Comparison of ENCODE assay signal across 12 mouse cellular contexts in the genomic region with DNA sequence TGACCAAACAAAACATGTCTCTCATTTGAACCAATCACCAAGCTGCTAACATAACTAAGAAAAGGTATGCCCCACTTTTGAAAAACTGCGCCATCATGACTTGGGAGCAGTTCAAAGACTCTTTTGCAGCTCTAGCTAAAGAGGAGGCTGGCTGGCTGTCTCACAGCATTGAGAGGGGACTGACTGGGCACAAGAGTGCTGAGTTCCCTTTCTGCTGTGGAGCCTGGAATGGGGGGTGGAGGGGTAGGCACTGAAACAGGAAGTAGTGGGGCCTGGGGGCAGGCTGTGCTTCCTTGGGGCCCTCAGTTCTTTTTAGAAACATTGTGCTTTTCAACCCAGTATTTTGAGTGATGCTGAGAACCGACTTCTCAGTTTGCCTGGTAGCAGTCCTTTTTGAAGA. TPM values are rescaled to one million over a fixed set of nuclear protein-coding genes. Genes with fewer than 3 reads are reported as not detected.
DNase-seq lines count a peak whose midpoint lies in the region; ATAC-seq and TF ChIP-seq lines count a peak whose summit lies in the region.
"Had no signal": no experiment of that assay in that cellular context is flagged by ENCODE, and none has a peak within 500 bp of the region (broad histone marks: within the 10 kb centered on the region; RNA-seq: fewer than 3 reads in every experiment).

No protein-coding gene starts in this region.

- peaks cover 3% of the 10 kb centered on the region; the same call in 1 of the 2 replicates for H3K4me1 ChIP-seq in bone marrow, adult 2 months (ENCODE audit: control insufficient read depth, insufficient read depth, low read length)
- peaks cover 56% of the 10 kb centered on the region for H3K4me1 ChIP-seq in liver, embryonic 12.5 days
- no peaks in the 10 kb centered on the region for H3K4me1 ChIP-seq in stomach, postnatal 0 days (replicated peaks; ENCODE audit: control insufficient read depth, insufficient read depth)
- H3K4me1 ChIP-seq: forebrain, embryonic 13.5 days; neural tube, embryonic 13.5 days had no signal

- WGBS in bone marrow, adult 2 months = 9% methylated on average over 2 of the region's 2 CpGs
- WGBS in liver, embryonic 12.5 days (ENCODE audit: insufficient replicate concordance) = 34% methylated on average over 2 of the region's 2 CpGs
- 80% methylated on average over 2 of the region's 2 CpGs for WGBS in stomach, postnatal 0 days

- peak; percentile 44; the same call in 1 of the 2 replicates for ATAC-seq in liver, embryonic 12.5 days
- no peak for ATAC-seq in stomach, postnatal 0 days (ENCODE audit: low FRiP score, low TSS enrichment)
- ATAC-seq: forebrain, embryonic 13.5 days had no signal

- no peaks in the 10 kb centered on the region for H3K9me3 ChIP-seq in liver, embryonic 12.5 days (replicated peaks)
- no peaks in the 10 kb centered on the region for H3K9me3 ChIP-seq in stomach, postnatal 0 days (ENCODE audit: control insufficient read depth, low read length)
- H3K9me3 ChIP-seq: forebrain, embryonic 13.5 days; neural tube, embryonic 13.5 days had no signal

- no peak for TF ChIP-seq CTCF in layer of hippocampus, adult 2 months (conservative IDR thresholded peaks at IDR 0.05)
- no peak for TF ChIP-seq CTCF in bone marrow, adult 2 months (IDR thresholded peaks at IDR 0.05; ENCODE audit: control insufficient read depth, insufficient read depth, low read length)
- no peak for TF ChIP-seq CTCF in stomach, postnatal 0 days (IDR thresholded peaks at IDR 0.05; ENCODE audit: low read depth)

- DNase-seq in layer of hippocampus, adult 2 months (ENCODE audit: low spot score in 2 of 2) = no peak
- no peak for DNase-seq in layer of hippocampus, adult 9-10 months (ENCODE audit: low spot score)
- DNase-seq in stomach, postnatal 0 days (ENCODE audit: low spot score) = no peak
- DNase-seq in ovary, postnatal 14 days (ENCODE audit: low spot score) = no peak
- no peak for DNase-seq in ovary, postnatal 10 days (ENCODE audit: low spot score)
- DNase-seq in MN1 (ENCODE audit: low spot score) = no peak

- no peaks in the 10 kb centered on the region for H3K36me3 ChIP-seq in liver, embryonic 12.5 days
- H3K36me3 ChIP-seq in stomach, postnatal 0 days (ENCODE audit: control insufficient read depth, insufficient read depth, low read length) = no peaks in the 10 kb centered on the region
- H3K36me3 ChIP-seq: neural tube, embryonic 13.5 days had no signal

- no peaks in the 10 kb centered on the region for H3K27me3 ChIP-seq in liver, embryonic 12.5 days (replicated peaks)
- H3K27me3 ChIP-seq in stomach, postnatal 0 days (ENCODE audit: control insufficient read depth, insufficient read depth, low read length) = no peaks in the 10 kb centered on the region
- H3K27me3 ChIP-seq: forebrain, embryonic 13.5 days; neural tube, embryonic 13.5 days had no signal

- H3K27ac ChIP-seq in layer of hippocampus, adult 2 months = peak overlapping the region; percentile 33; the same call in 1 of the 2 replicates
- peak overlapping the region; percentile 44; the same call in 1 of the 2 replicates for H3K27ac ChIP-seq in bone marrow, adult 2 months (ENCODE audit: control insufficient read depth, insufficient read depth, low read depth, low read length, poor library complexity)
- peak overlapping the region; percentile 81 for H3K27ac ChIP-seq in liver, embryonic 12.5 days
- 0 out of 2 replicates have a peak overlapping the region, but pooled peaks have one; percentile 13 for H3K27ac ChIP-seq in stomach, postnatal 0 days (replicated peaks)
- H3K27ac ChIP-seq: forebrain, embryonic 13.5 days; neural tube, embryonic 13.5 days had no signal

- H3K4me2 ChIP-seq in liver, embryonic 12.5 days = peak overlapping the region; percentile 19; the same call in 1 of the 2 replicates
- no peak overlapping the region for H3K4me2 ChIP-seq in stomach, postnatal 0 days (replicated peaks; ENCODE audit: low read depth)
- H3K4me2 ChIP-seq: forebrain, embryonic 13.5 days; neural tube, embryonic 13.5 days had no signal

- TF ChIP-seq POLR2A in bone marrow, adult 2 months (IDR thresholded peaks at IDR 0.05; ENCODE audit: borderline replicate concordance, control insufficient read depth, low read depth, low read length) = no peak

- H3K4me3 ChIP-seq in layer of hippocampus, adult 2 months = no peak overlapping the region
- no peak overlapping the region for H3K4me3 ChIP-seq in bone marrow, adult 2 months (replicated peaks; ENCODE audit: control insufficient read depth, low read depth, low read length)
- no peak overlapping the region for H3K4me3 ChIP-seq in liver, embryonic 12.5 days
- no peak overlapping the region for H3K4me3 ChIP-seq in stomach, postnatal 0 days (ENCODE audit: low read depth, low read length)
- H3K4me3 ChIP-seq: forebrain, embryonic 13.5 days; neural tube, embryonic 13.5 days had no signal

- no peak for TF ChIP-seq EP300 in stomach, postnatal 0 days (optimal IDR thresholded peaks at IDR 0.05)

- no peak overlapping the region for H3K9ac ChIP-seq in liver, embryonic 12.5 days
- no peak overlapping the region for H3K9ac ChIP-seq in stomach, postnatal 0 days (ENCODE audit: low read length)
- H3K9ac ChIP-seq: forebrain, embryonic 13.5 days; neural tube, embryonic 13.5 days had no signal

RNA-seq across cellular contexts. Expression of gene Ifngr1, which starts 7.7 kb away (rescaled TPM):
- total RNA-seq in layer of hippocampus, adult 2 months (2021) = 10 to 100 TPM; 17.9 to 21.6 TPM
- 32.1 and 78.0 TPM in 2 replicates for polyA plus RNA-seq in bone marrow, adult 2 months (2011; ENCODE audit: insufficient read depth, insufficient read length, low replicate concordance, missing spikeins)
- polyA plus RNA-seq in liver, embryonic 12.5 days (2016; fragmentation: Nextera tagmentation; extraction: Ambion mirVana) = 38.0 and 40.7 TPM in 2 replicates
- polyA plus RNA-seq in stomach, postnatal 0 days (2015; fragmentation: Nextera tagmentation; extraction: Ambion mirVana) = 72.1 and 72.9 TPM in 2 replicates

RNA-seq across cellular contexts. Expression of gene Il22ra2, which starts 37.7 kb away (rescaled TPM):
- not detected for total RNA-seq in layer of hippocampus, adult 2 months (2021)
- polyA plus RNA-seq in bone marrow, adult 2 months (2011; ENCODE audit: insufficient read depth, insufficient read length, low replicate concordance, missing spikeins) = not detected in 2 replicates
- not detected in 2 replicates for polyA plus RNA-seq in liver, embryonic 12.5 days (2016; fragmentation: Nextera tagmentation; extraction: Ambion mirVana)
- not detected in 2 replicates for polyA plus RNA-seq in stomach, postnatal 0 days (2015; fragmentation: Nextera tagmentation; extraction: Ambion mirVana)
- total RNA-seq: adrenal gland, postnatal 36 days; layer of hippocampus, postnatal 25 days had no signal
- polyA plus RNA-seq: forebrain, embryonic 13.5 days; neural tube, embryonic 13.5 days had no signal

Comparison
In these comparisons a context has a peak if more than half of its experiments do, and no peak if none do; other contexts are left out.
1. H3K27ac ChIP-seq: peak in every context shown above with its lines; median percentile 81 in liver, embryonic 12.5 days; 44 in bone marrow, adult 2 months; 33 in layer of hippocampus, adult 2 months; 13 in stomach, postnatal 0 days.